Mouse (Mus musculus): Measurements from ENCODE around the gene Sept9. TPM values are rescaled to one million over a fixed set of nuclear protein-coding genes. Genes with fewer than 3 reads are reported as not detected.
A peak's percentile ranks its signal among the peaks of the same experiment; 100 is the strongest.

The Sept9 gene
- total and polyA plus RNA-seq, 3 experiments = 115 to 469 (median 292) TPM

DNA sequence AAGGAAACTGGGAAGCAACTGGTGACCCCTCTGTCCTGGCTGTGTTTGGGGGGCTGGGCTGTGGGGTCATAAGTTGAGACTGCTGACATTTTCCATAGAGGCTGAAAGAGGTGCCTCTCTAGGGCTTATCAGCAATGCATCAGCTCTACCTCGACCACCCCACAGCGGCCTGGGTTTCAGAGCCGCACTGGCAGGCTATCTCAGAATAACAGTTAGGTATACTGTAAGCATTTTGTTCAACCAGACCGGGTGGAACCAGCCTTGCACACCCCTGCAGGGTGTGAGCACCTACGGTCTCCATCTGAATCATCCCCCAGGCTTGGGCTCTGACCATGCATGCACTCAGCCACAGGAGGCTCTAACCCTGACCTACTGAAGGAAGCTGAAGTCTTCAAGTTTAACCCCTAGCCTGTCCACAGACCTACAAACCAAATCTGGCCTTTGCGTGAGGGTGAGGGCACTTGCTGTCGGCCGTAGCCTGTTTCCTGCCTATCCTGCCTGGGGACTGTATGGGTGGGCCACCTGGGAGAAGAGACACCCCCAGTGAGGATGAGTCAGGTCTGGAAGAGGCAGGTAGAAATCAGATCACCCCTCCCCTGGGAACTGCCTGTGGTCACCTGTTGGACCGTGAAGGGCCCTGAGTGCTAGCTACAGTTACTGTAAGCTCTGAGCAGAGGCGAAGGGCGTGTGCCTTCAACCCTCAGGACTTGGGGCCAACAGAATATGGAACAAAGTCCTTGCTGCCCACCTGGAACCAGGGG lies 151.2 kb downstream of the Sept9 start:
- peaks cover 3% of the 10 kb centered on the region for H3K9me3 ChIP-seq (replicated peaks)
- H3K27me3 ChIP-seq (ENCODE audit: insufficient read depth, low read length) = no peaks in the 10 kb centered on the region
- peaks cover 65% of the 10 kb centered on the region for H3K4me1 ChIP-seq (ENCODE audit: insufficient read depth, low read depth, low read length)
- H3K36me3 ChIP-seq (replicated peaks) = peaks cover 98% of the 10 kb centered on the region
- H3K4me3 ChIP-seq (ENCODE audit: low read depth, low read length) = no peak overlapping the region; the same call in 1 of the 2 replicates
- DNase-seq (ENCODE audit: low spot score) (no peak), ATAC-seq (ENCODE audit: extremely low read depth, insufficient number of reproducible peaks, low FRiP score, poor library complexity, severe bottlenecking) (no peak)
- TF ChIP-seq GATA2 (IDR thresholded peaks at IDR 0.05; ENCODE audit: borderline replicate concordance, low read depth, low read length) (no peak), GATA1 (IDR thresholded peaks at IDR 0.05; ENCODE audit: borderline replicate concordance, low read length) (no peak), CTCF (IDR thresholded peaks at IDR 0.05; ENCODE audit: low read depth, low read length) (no peak), POLR2AphosphoS5 (IDR thresholded peaks at IDR 0.05; ENCODE audit: insufficient replicate concordance, low read depth, low read length) (no peak), TAL1 (conservative IDR thresholded peaks at IDR 0.05; ENCODE audit: low read depth, low read length) (no peak)

DNA sequence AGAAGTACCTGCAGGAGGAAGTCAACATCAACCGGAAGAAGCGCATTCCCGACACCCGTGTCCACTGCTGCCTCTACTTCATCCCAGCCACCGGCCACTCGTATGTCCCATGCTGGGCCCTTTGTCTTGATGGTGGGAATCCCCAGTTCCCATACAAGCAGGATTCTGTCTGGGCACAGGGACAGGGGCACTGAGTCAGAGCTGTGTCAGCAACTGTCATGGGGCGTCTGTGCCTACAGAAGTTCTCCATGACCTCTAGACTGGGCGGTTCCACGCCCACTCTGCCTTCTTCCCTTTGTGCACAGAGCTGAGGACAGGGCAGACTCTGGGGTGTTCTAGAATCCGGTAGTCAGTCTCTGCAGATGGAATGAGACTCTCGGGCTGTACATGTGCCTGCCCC lies 153.7 kb downstream of the Sept9 start:
- Histone ChIP-seq H3K4me3 (ENCODE audit: low read depth, low read length) (no peak overlapping the region), H3K9me3 (replicated peaks) (peaks cover 6% of the 10 kb centered on the region), H3K4me1 (ENCODE audit: insufficient read depth, low read depth, low read length) (peaks cover 52% of the 10 kb centered on the region), H3K27me3 (ENCODE audit: insufficient read depth, low read length) (no peaks in the 10 kb centered on the region), H3K36me3 (replicated peaks) (peaks cover 99% of the 10 kb centered on the region)
- TF ChIP-seq TAL1 (conservative IDR thresholded peaks at IDR 0.05; ENCODE audit: low read depth, low read length) (no peak), POLR2AphosphoS5 (IDR thresholded peaks at IDR 0.05; ENCODE audit: insufficient replicate concordance, low read depth, low read length) (no peak), CTCF (IDR thresholded peaks at IDR 0.05; ENCODE audit: low read depth, low read length) (no peak), GATA2 (IDR thresholded peaks at IDR 0.05; ENCODE audit: borderline replicate concordance, low read depth, low read length) (no peak), GATA1 (IDR thresholded peaks at IDR 0.05; ENCODE audit: borderline replicate concordance, low read length) (no peak)
- DNase-seq (ENCODE audit: low spot score) (no peak), ATAC-seq (ENCODE audit: extremely low read depth, insufficient number of reproducible peaks, low FRiP score, poor library complexity, severe bottlenecking) (no peak)

DNA sequence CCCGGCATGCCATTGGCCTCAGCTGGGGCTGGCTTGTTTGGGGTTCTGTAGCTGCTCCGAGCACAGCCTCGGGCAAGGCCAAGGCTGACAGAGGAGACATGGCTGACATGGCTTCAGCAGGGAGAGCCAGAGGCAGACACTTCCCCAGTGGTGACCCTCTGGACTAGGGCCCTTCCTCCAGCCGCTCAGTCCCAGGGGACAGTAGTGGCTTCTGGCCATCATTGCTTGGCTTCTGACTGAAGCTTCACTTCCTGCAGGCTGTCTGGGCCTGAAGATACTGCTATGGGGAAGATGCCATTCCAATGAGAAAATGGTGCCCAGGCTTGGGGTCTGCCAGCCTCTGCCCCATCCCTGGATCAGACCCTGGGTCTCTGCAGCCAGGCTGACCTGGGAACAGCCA lies 154.6 kb downstream of the Sept9 start:
- H3K36me3 ChIP-seq (replicated peaks) = peaks cover 100% of the 10 kb centered on the region
- DNase-seq (ENCODE audit: low spot score) (no peak), ATAC-seq (ENCODE audit: extremely low read depth, insufficient number of reproducible peaks, low FRiP score, poor library complexity, severe bottlenecking) (no peak)
- H3K9me3 ChIP-seq (replicated peaks) = peaks cover 6% of the 10 kb centered on the region
- H3K4me1 ChIP-seq (ENCODE audit: insufficient read depth, low read depth, low read length) = peaks cover 42% of the 10 kb centered on the region
- TF ChIP-seq TAL1 (conservative IDR thresholded peaks at IDR 0.05; ENCODE audit: low read depth, low read length) (no peak), GATA2 (IDR thresholded peaks at IDR 0.05; ENCODE audit: borderline replicate concordance, low read depth, low read length) (no peak), POLR2AphosphoS5 (IDR thresholded peaks at IDR 0.05; ENCODE audit: insufficient replicate concordance, low read depth, low read length) (no peak), GATA1 (IDR thresholded peaks at IDR 0.05; ENCODE audit: borderline replicate concordance, low read length) (no peak), CTCF (IDR thresholded peaks at IDR 0.05; ENCODE audit: low read depth, low read length) (no peak)
- no peaks in the 10 kb centered on the region for H3K27me3 ChIP-seq (ENCODE audit: insufficient read depth, low read length)
- no peak overlapping the region for H3K4me3 ChIP-seq (ENCODE audit: low read depth, low read length)

DNA sequence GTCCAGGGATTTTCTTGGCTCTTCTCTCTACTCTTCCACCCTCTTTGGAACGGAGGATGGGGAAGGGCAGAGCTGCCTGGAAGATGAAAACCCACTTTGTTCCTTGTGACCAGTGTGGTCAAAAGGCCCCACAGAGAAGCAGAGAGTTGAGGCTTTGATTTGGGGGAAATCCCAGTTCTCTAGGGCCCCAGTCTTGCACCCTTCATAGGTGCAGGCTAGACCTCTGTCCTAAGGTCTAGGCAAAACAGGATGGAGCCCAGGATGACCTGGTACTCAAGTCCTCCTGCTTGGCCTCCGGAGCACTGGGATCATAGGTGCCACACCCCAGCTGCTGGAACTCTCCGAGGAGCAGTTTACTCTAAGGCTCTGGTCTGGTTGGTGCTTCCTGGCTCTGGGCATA lies 157.5 kb downstream of the Sept9 start:
- DNase-seq (ENCODE audit: low spot score) (no peak), ATAC-seq (ENCODE audit: extremely low read depth, insufficient number of reproducible peaks, low FRiP score, poor library complexity, severe bottlenecking) (no peak)
- Histone ChIP-seq H3K9me3 (replicated peaks) (peaks cover 6% of the 10 kb centered on the region), H3K4me3 (ENCODE audit: low read depth, low read length) (no peak overlapping the region), H3K27me3 (ENCODE audit: insufficient read depth, low read length) (no peaks in the 10 kb centered on the region), H3K4me1 (ENCODE audit: insufficient read depth, low read depth, low read length) (peaks cover 17% of the 10 kb centered on the region), H3K36me3 (replicated peaks) (peaks cover 100% of the 10 kb centered on the region)
- TF ChIP-seq GATA1 (IDR thresholded peaks at IDR 0.05; ENCODE audit: borderline replicate concordance, low read length) (no peak), TAL1 (conservative IDR thresholded peaks at IDR 0.05; ENCODE audit: low read depth, low read length) (no peak), GATA2 (IDR thresholded peaks at IDR 0.05; ENCODE audit: borderline replicate concordance, low read depth, low read length) (no peak), CTCF (IDR thresholded peaks at IDR 0.05; ENCODE audit: low read depth, low read length) (no peak), POLR2AphosphoS5 (IDR thresholded peaks at IDR 0.05; ENCODE audit: insufficient replicate concordance, low read depth, low read length) (no peak)

DNA sequence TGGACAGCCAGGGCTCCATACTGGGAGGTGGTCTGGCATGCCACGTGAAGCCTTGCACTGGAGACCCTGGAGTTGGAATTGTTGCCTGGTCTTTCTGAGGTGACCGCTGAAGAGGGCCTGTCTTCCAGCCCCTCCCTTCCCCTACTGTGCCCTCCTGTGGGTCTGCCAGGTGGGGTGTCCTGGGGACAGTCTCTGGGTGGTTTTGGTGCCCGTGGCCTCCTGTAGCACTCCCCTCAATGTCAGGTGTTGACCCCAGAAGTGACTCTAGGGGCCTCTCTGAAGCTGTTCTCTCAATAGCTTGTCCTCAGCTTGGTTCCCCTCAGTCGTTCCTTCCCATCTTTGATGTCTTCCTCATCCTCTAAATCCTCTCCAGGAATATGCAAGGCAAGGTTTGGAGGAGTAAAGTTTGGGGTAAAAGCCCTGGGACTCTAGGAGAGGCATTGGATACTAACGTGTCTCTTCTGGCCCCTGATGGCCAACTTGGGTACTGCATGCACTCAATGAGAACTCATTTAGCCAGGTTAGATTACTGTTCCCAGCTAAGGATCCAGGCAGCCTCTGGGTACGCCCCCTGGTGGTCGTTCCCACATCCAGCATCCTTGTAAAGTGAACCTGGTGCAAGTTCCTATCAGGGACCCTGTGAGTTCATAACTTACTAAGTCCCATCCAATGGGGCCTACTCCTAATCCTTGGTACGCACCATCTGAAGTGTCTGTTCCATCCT lies 158.6 kb downstream of the Sept9 start:
- H3K36me3 ChIP-seq (replicated peaks) = peaks cover 100% of the 10 kb centered on the region
- ATAC-seq (ENCODE audit: extremely low read depth, insufficient number of reproducible peaks, low FRiP score, poor library complexity, severe bottlenecking) (peak; percentile 76), DNase-seq (ENCODE audit: low spot score) (peak; percentile 89)
- H3K27me3 ChIP-seq (ENCODE audit: insufficient read depth, low read length) = no peaks in the 10 kb centered on the region
- TF ChIP-seq GATA2 (IDR thresholded peaks at IDR 0.05; ENCODE audit: borderline replicate concordance, low read depth, low read length) (no peak), CTCF (IDR thresholded peaks at IDR 0.05; ENCODE audit: low read depth, low read length) (peak; percentile 99)
- peaks cover 14% of the 10 kb centered on the region for H3K4me1 ChIP-seq (ENCODE audit: insufficient read depth, low read depth, low read length)
- peaks cover 6% of the 10 kb centered on the region for H3K9me3 ChIP-seq (replicated peaks)
- no peak overlapping the region for H3K4me3 ChIP-seq (ENCODE audit: low read depth, low read length)

DNA sequence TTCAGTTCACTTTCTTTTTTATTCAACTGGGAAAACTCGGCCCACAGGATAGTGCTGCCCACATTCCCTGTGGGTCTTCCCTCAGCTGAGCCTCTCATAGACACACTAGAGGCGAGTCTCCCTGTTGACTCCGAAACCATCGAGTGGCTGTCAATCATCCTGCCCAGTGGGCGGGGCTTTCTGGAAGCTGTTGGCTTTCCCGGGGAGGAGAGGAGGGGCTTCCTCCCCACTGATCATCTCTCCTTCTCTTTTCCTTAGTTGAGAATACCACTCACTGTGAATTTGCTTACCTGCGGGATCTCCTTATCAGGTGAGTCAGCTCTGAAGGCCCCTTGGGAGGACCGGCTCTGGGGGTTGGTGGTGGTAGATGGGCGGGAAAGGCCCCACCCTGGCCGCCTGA lies 159.7 kb downstream of the Sept9 start:
- peaks cover 12% of the 10 kb centered on the region for H3K4me1 ChIP-seq (ENCODE audit: insufficient read depth, low read depth, low read length)
- H3K27me3 ChIP-seq (ENCODE audit: insufficient read depth, low read length) = no peaks in the 10 kb centered on the region
- H3K9me3 ChIP-seq (replicated peaks) = peaks cover 6% of the 10 kb centered on the region
- peaks cover 96% of the 10 kb centered on the region for H3K36me3 ChIP-seq (replicated peaks)
- no peak overlapping the region for H3K4me3 ChIP-seq (ENCODE audit: low read depth, low read length)
- ATAC-seq (ENCODE audit: extremely low read depth, insufficient number of reproducible peaks, low FRiP score, poor library complexity, severe bottlenecking) (no peak), DNase-seq (ENCODE audit: low spot score) (no peak)
- no peak for TF ChIP-seq TAL1 (conservative IDR thresholded peaks at IDR 0.05; ENCODE audit: low read depth, low read length)
- no peak for TF ChIP-seq CTCF (IDR thresholded peaks at IDR 0.05; ENCODE audit: low read depth, low read length)
- TF ChIP-seq GATA1 (IDR thresholded peaks at IDR 0.05; ENCODE audit: borderline replicate concordance, low read length) = no peak
- no peak for TF ChIP-seq POLR2AphosphoS5 (IDR thresholded peaks at IDR 0.05; ENCODE audit: insufficient replicate concordance, low read depth, low read length)
- TF ChIP-seq GATA2 (IDR thresholded peaks at IDR 0.05; ENCODE audit: borderline replicate concordance, low read depth, low read length) = no peak

All from G1E (cell line).